Mouse (Mus musculus): Measurements from ENCODE around the gene Sardh.

- TF ChIP-seq CTCF (IDR thresholded peaks at IDR 0.05) (no peak), EP300 (IDR thresholded peaks at IDR 0.05) (no peak)
Observed at GRCm38 (mm10) chr2:27209816-27210215, 38.3 kb downstream of the Sardh start.

Measured in lung, postnatal 0 days (tissue).